ENCODE assay signal across 8 mouse cellular contexts in the genomic region with DNA sequence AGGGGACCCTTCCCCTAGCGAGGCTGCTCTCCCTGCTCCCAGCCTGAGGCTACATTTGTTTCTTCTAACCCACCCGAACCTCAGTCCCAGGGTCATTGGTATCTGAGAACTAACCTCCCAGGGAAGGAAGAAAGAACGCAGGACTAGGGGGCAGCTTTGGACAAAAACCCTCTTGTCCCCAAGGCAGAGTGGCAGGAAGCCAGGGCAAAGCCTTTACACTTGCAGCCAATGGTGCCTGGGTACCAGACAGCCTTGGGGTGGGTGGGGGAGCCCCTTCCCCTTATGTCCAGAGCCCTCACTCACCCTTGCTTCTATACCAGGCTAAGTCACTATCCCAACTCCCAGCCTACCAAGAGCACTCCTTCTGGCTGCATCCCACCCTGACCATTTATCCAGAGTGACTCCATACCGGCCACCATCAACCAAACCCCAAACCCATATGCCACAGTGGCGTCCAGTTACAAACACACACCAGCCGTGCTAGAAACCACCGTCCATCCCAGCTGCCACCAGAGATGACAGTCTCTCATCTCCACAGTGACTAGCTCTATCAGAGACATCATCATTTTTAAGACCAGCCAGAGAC. TPM values are rescaled to one million over a fixed set of nuclear protein-coding genes. Genes with fewer than 3 reads are reported as not detected.
DNase-seq lines count a peak whose midpoint lies in the region; ATAC-seq and TF ChIP-seq lines count a peak whose summit lies in the region.
"Had no signal": no experiment of that assay in that cellular context is flagged by ENCODE, and none has a peak within 500 bp of the region (broad histone marks: within the 10 kb centered on the region; RNA-seq: fewer than 3 reads in every experiment).

No protein-coding gene starts in this region.

- H3K4me2 ChIP-seq in neural tube, embryonic 11.5 days (ENCODE audit: low read depth): peak overlapping the region; percentile 92
- peak overlapping the region; percentile 96 for H3K4me2 ChIP-seq in embryonic facial prominence, embryonic 13.5 days
- peak overlapping the region; percentile 90 for H3K4me2 ChIP-seq in hindbrain, embryonic 15.5 days

- no peak overlapping the region for H3K27ac ChIP-seq in neural tube, embryonic 11.5 days (ENCODE audit: low read depth, low read length)
- H3K27ac ChIP-seq in embryonic facial prominence, embryonic 13.5 days: no peak overlapping the region
- H3K27ac ChIP-seq in hindbrain, embryonic 15.5 days (replicated peaks): peak overlapping the region; percentile 95
- H3K27ac ChIP-seq in olfactory bulb, adult 2 months (ENCODE audit: insufficient read depth, low read depth, low read length): peak overlapping the region; percentile 43

- ATAC-seq in neural tube, embryonic 11.5 days (ENCODE audit: insufficient read depth, low FRiP score, low TSS enrichment): no peak
- no peak for ATAC-seq in embryonic facial prominence, embryonic 13.5 days (ENCODE audit: insufficient number of reproducible peaks, insufficient read depth, low FRiP score, low TSS enrichment, low read depth)
- no peak for ATAC-seq in hindbrain, embryonic 15.5 days (ENCODE audit: low FRiP score, low read depth)
- ATAC-seq in CD4-positive, CD25-positive, alpha-beta regulatory T cell, adult 4 months: no peak

- no peak for TF ChIP-seq CTCF in olfactory bulb, adult 2 months (IDR thresholded peaks at IDR 0.05; ENCODE audit: insufficient read depth, low read depth, low read length)

- no peaks in the 10 kb centered on the region for H3K9me3 ChIP-seq in neural tube, embryonic 11.5 days (ENCODE audit: control insufficient read depth, low read length)
- H3K9me3 ChIP-seq in embryonic facial prominence, embryonic 13.5 days: no peaks in the 10 kb centered on the region
- H3K9me3 ChIP-seq in hindbrain, embryonic 15.5 days: no peaks in the 10 kb centered on the region

- peaks cover 21% of the 10 kb centered on the region for H3K4me1 ChIP-seq in neural tube, embryonic 11.5 days (ENCODE audit: control insufficient read depth, insufficient read depth, low read length)
- H3K4me1 ChIP-seq in embryonic facial prominence, embryonic 13.5 days: peaks cover 66% of the 10 kb centered on the region
- H3K4me1 ChIP-seq in hindbrain, embryonic 15.5 days (replicated peaks): peaks cover 73% of the 10 kb centered on the region
- peaks cover 45% of the 10 kb centered on the region for H3K4me1 ChIP-seq in olfactory bulb, adult 2 months (ENCODE audit: control insufficient read depth, insufficient read depth, low read length)

- DNase-seq in neural tube, embryonic 11.5 days (ENCODE audit: low spot score): no peak
- DNase-seq in neural tube, embryonic 10.5 days (ENCODE audit: extremely low spot score, low spot score): no peak
- no peak for DNase-seq in heart, adult 8-10 months (ENCODE audit: low spot score)
- DNase-seq: heart, postnatal 10 days had no signal

- no peak overlapping the region; the same call in 1 of the 2 replicates for H3K9ac ChIP-seq in neural tube, embryonic 11.5 days (ENCODE audit: low read length)
- H3K9ac ChIP-seq in embryonic facial prominence, embryonic 13.5 days: no peak overlapping the region
- H3K9ac ChIP-seq in hindbrain, embryonic 15.5 days: peak overlapping the region; percentile 96

- WGBS in neural tube, embryonic 11.5 days: 36% methylated on average over 7 of the region's 7 CpGs
- 11% methylated on average over 7 of the region's 7 CpGs for WGBS in embryonic facial prominence, embryonic 13.5 days
- WGBS in hindbrain, embryonic 15.5 days: 17% methylated on average over 7 of the region's 7 CpGs
- 22% methylated on average over 7 of the region's 7 CpGs for WGBS in olfactory bulb, adult 2 months

- peaks cover 43% of the 10 kb centered on the region for H3K27me3 ChIP-seq in neural tube, embryonic 11.5 days (ENCODE audit: control insufficient read depth, insufficient read depth, low read length)
- peaks cover 87% of the 10 kb centered on the region for H3K27me3 ChIP-seq in embryonic facial prominence, embryonic 13.5 days
- H3K27me3 ChIP-seq in hindbrain, embryonic 15.5 days: no peaks in the 10 kb centered on the region

- no peak for TF ChIP-seq POLR2A in olfactory bulb, adult 2 months (IDR thresholded peaks at IDR 0.05; ENCODE audit: insufficient read depth, low read depth, low read length)

- no peaks in the 10 kb centered on the region for H3K36me3 ChIP-seq in neural tube, embryonic 11.5 days (ENCODE audit: control insufficient read depth, insufficient read depth, low read length)
- H3K36me3 ChIP-seq in embryonic facial prominence, embryonic 13.5 days: no peaks in the 10 kb centered on the region
- no peaks in the 10 kb centered on the region for H3K36me3 ChIP-seq in hindbrain, embryonic 15.5 days

- peak overlapping the region; percentile 79 for H3K4me3 ChIP-seq in neural tube, embryonic 11.5 days (ENCODE audit: low read depth, low read length)
- H3K4me3 ChIP-seq in embryonic facial prominence, embryonic 13.5 days: 0 out of 2 replicates have a peak overlapping the region, but pooled peaks have one; percentile 67
- H3K4me3 ChIP-seq in hindbrain, embryonic 15.5 days: peak overlapping the region; percentile 82
- H3K4me3 ChIP-seq in olfactory bulb, adult 2 months (ENCODE audit: insufficient read depth, low read depth, low read length): peak overlapping the region; percentile 89

RNA-seq across cellular contexts. Expression of gene Srcin1, which starts 3.0 kb away (rescaled TPM):
- polyA plus RNA-seq in neural tube, embryonic 11.5 days (2014; fragmentation: Nextera tagmentation; extraction: Ambion mirVana): 2.5 and 2.6 TPM in 2 replicates
- polyA plus RNA-seq in embryonic facial prominence, embryonic 13.5 days (2015; fragmentation: Nextera tagmentation; extraction: Ambion mirVana): 0.76 and 1.2 TPM in 2 replicates
- polyA plus RNA-seq in hindbrain, embryonic 15.5 days (2015; fragmentation: Nextera tagmentation; extraction: Ambion mirVana): 11.9 TPM in 2 replicates
- polyA plus RNA-seq in olfactory bulb, adult 2 months (2012; ENCODE audit: insufficient read depth, insufficient read length, low replicate concordance, missing spikeins): not detected in 2 replicates
- under 1 TPM; 0.06 to 0.75 (median 0.18) TPM for total RNA-seq in heart, adult 8-10 months (2022)
- polyA plus RNA-seq in CD4-positive, CD25-positive, alpha-beta regulatory T cell, adult 4 months (2017; shearing (Covaris generic)): not detected

RNA-seq across cellular contexts. Expression of gene Epop, which starts 56.5 kb away (rescaled TPM):
- polyA plus RNA-seq in neural tube, embryonic 11.5 days (2014; fragmentation: Nextera tagmentation; extraction: Ambion mirVana): 9.7 and 11.0 TPM in 2 replicates
- 4.3 and 7.2 TPM in 2 replicates for polyA plus RNA-seq in embryonic facial prominence, embryonic 13.5 days (2015; fragmentation: Nextera tagmentation; extraction: Ambion mirVana)
- polyA plus RNA-seq in hindbrain, embryonic 15.5 days (2015; fragmentation: Nextera tagmentation; extraction: Ambion mirVana): 2.6 and 3.0 TPM in 2 replicates
- polyA plus RNA-seq in olfactory bulb, adult 2 months (2012; ENCODE audit: insufficient read depth, insufficient read length, low replicate concordance, missing spikeins): not detected in 2 replicates
- total RNA-seq in heart, adult 8-10 months (2022): 1 to 10 TPM in 3 of 4 experiments, under 1 TPM in 1; 0.92 to 1.7 (median 1.2) TPM
- under 1 TPM; 0.43 to 0.78 TPM for polyA plus RNA-seq in CD4-positive, CD25-positive, alpha-beta regulatory T cell, adult 4 months (2017; shearing (Covaris generic))

Comparison
In these comparisons a context has a peak if more than half of its experiments do, and no peak if none do; other contexts are left out.
1. H3K27ac ChIP-seq: peak in hindbrain, embryonic 15.5 days (single experiment) and olfactory bulb, adult 2 months (single experiment); none in neural tube, embryonic 11.5 days (single experiment) and embryonic facial prominence, embryonic 13.5 days (single experiment).
2. Peak in every context shown above with its lines, with median percentiles within 50 percentile points of each other: H3K4me2 ChIP-seq and H3K4me3 ChIP-seq.